Mouse (Mus musculus): ENCODE data around the gene Tbc1d20. TPM values are rescaled to one million over a fixed set of nuclear protein-coding genes. Genes with fewer than 3 reads are reported as not detected.

The Tbc1d20 gene
- 43.6 TPM for polyA plus RNA-seq (2014; fragmentation: Illumina TruSeq; extraction: RNeasy Lipid Tissue Mini Kit (QIAGEN cat#74804); ENCODE audit: low read depth, low replicate concordance)

GRCm38 (mm10) chr2:152293727-152294475 lies at the start of gene Tbc1d20:
Gene Tbc1d20, plus strand, starts transcription at chr2:152293828.

GRCm38 (mm10) chr2:152332101-152332825 lies 38.6 kb downstream of the Tbc1d20 start, which contains the start of gene Rbck1:
Gene Rbck1, minus strand, starts transcription at chr2:152332653.

GRCm38 (mm10) chr2:152343329-152344213 lies 49.9 kb downstream of the Tbc1d20 start, which contains the start of gene Trib3:
Gene Trib3, minus strand, starts transcription at chr2:152344032.

Other genes with a start within 250 kb of the Tbc1d20 start
- gene Scrt2, start 212.3 kb upstream of the Tbc1d20 start, polyA plus RNA-seq (2014; fragmentation: Illumina TruSeq; extraction: RNeasy Lipid Tissue Mini Kit (QIAGEN cat#74804); ENCODE audit: low read depth, low replicate concordance): not detected
- gene Srxn1, start 188.3 kb upstream of the Tbc1d20 start, polyA plus RNA-seq (2014; fragmentation: Illumina TruSeq; extraction: RNeasy Lipid Tissue Mini Kit (QIAGEN cat#74804); ENCODE audit: low read depth, low replicate concordance): 12.2 TPM
- not detected for gene Tcf15, start 150.3 kb upstream of the Tbc1d20 start, polyA plus RNA-seq (2014; fragmentation: Illumina TruSeq; extraction: RNeasy Lipid Tissue Mini Kit (QIAGEN cat#74804); ENCODE audit: low read depth, low replicate concordance)
- 41.2 TPM for gene Csnk2a1, start 67.0 kb upstream of the Tbc1d20 start, polyA plus RNA-seq (2014; fragmentation: Illumina TruSeq; extraction: RNeasy Lipid Tissue Mini Kit (QIAGEN cat#74804); ENCODE audit: low read depth, low replicate concordance)
- 0.56 TPM for gene Rbck1, start 38.8 kb downstream of the Tbc1d20 start, polyA plus RNA-seq (2014; fragmentation: Illumina TruSeq; extraction: RNeasy Lipid Tissue Mini Kit (QIAGEN cat#74804); ENCODE audit: low read depth, low replicate concordance)
- not detected for gene Trib3, start 50.2 kb downstream of the Tbc1d20 start, polyA plus RNA-seq (2014; fragmentation: Illumina TruSeq; extraction: RNeasy Lipid Tissue Mini Kit (QIAGEN cat#74804); ENCODE audit: low read depth, low replicate concordance)
- gene Nrsn2, start 82.8 kb downstream of the Tbc1d20 start, polyA plus RNA-seq (2014; fragmentation: Illumina TruSeq; extraction: RNeasy Lipid Tissue Mini Kit (QIAGEN cat#74804); ENCODE audit: low read depth, low replicate concordance): not detected
- 0.66 TPM for gene Sox12, start 104.2 kb downstream of the Tbc1d20 start, polyA plus RNA-seq (2014; fragmentation: Illumina TruSeq; extraction: RNeasy Lipid Tissue Mini Kit (QIAGEN cat#74804); ENCODE audit: low read depth, low replicate concordance)
- 2.5 TPM for gene Zcchc3, start 121.2 kb downstream of the Tbc1d20 start, polyA plus RNA-seq (2014; fragmentation: Illumina TruSeq; extraction: RNeasy Lipid Tissue Mini Kit (QIAGEN cat#74804); ENCODE audit: low read depth, low replicate concordance)
- 73.2 TPM for gene 6820408C15Rik, start 121.8 kb downstream of the Tbc1d20 start, polyA plus RNA-seq (2014; fragmentation: Illumina TruSeq; extraction: RNeasy Lipid Tissue Mini Kit (QIAGEN cat#74804); ENCODE audit: low read depth, low replicate concordance)
- gene Defb23, start 170.8 kb downstream of the Tbc1d20 start, polyA plus RNA-seq (2014; fragmentation: Illumina TruSeq; extraction: RNeasy Lipid Tissue Mini Kit (QIAGEN cat#74804); ENCODE audit: low read depth, low replicate concordance): not detected
- not detected for gene Defb20, start 183.2 kb downstream of the Tbc1d20 start, polyA plus RNA-seq (2014; fragmentation: Illumina TruSeq; extraction: RNeasy Lipid Tissue Mini Kit (QIAGEN cat#74804); ENCODE audit: low read depth, low replicate concordance)
- 1.5 TPM for gene Defb22, start 196.3 kb downstream of the Tbc1d20 start, polyA plus RNA-seq (2014; fragmentation: Illumina TruSeq; extraction: RNeasy Lipid Tissue Mini Kit (QIAGEN cat#74804); ENCODE audit: low read depth, low replicate concordance)
- not detected for gene Defb26, start 217.9 kb downstream of the Tbc1d20 start, polyA plus RNA-seq (2014; fragmentation: Illumina TruSeq; extraction: RNeasy Lipid Tissue Mini Kit (QIAGEN cat#74804); ENCODE audit: low read depth, low replicate concordance)
- gene Defb28, start 224.4 kb downstream of the Tbc1d20 start, polyA plus RNA-seq (2014; fragmentation: Illumina TruSeq; extraction: RNeasy Lipid Tissue Mini Kit (QIAGEN cat#74804); ENCODE audit: low read depth, low replicate concordance): 3.7 TPM
- gene Defb29, start 246.3 kb downstream of the Tbc1d20 start, polyA plus RNA-seq (2014; fragmentation: Illumina TruSeq; extraction: RNeasy Lipid Tissue Mini Kit (QIAGEN cat#74804); ENCODE audit: low read depth, low replicate concordance): not detected

Measured in testis, adult 10 weeks (tissue).